Mouse (Mus musculus): Measurements from ENCODE around the gene Tfam. TPM values are rescaled to one million over a fixed set of nuclear protein-coding genes. Genes with fewer than 3 reads are reported as not detected.

The Tfam gene
- polyA plus RNA-seq (2015; fragmentation: Nextera tagmentation; extraction: Ambion mirVana) = 79.0 and 80.3 TPM in 2 replicates

- H3K4me3 ChIP-seq = peak within 1 kb of the TSS; percentile 89
Measured at GRCm38 (mm10) chr10:71238240-71238554, at the start of gene Tfam. Gene Tfam, minus strand, starts transcription at chr10:71238280.

GRCm38 (mm10) chr10:71285126-71285580, 47.1 kb upstream of the Tfam start, which contains the start of gene Ube2d1:
Gene Ube2d1, minus strand, starts transcription at chr10:71285262.
- Histone ChIP-seq H3K27ac (peak within 1 kb of the TSS; percentile 58; the same call in 1 of the 2 replicates), H3K27me3 (peaks cover 6% of the 10 kb centered on the region; the same call in 1 of the 2 replicates), H3K4me1 (peaks cover 27% of the 10 kb centered on the region), H3K4me3 (peak within 1 kb of the TSS; percentile 93), H3K9ac (peak within 1 kb of the TSS; percentile 94), H3K36me3 (no peaks in the 10 kb centered on the region), H3K9me3 (no peaks in the 10 kb centered on the region), H3K4me2 (replicated peaks) (peak within 1 kb of the TSS; percentile 74)
- WGBS = under 1% methylated on average over 50 of the region's 50 CpGs
- ATAC-seq (ENCODE audit: low FRiP score, low read depth) = peak; percentile 95

More at GRCm38 (mm10) chr10:71238240-71238554, at the start of gene Tfam:
- no peak for ATAC-seq (ENCODE audit: low FRiP score, low read depth)
- peak within 1 kb of the TSS; percentile 59; the same call in 1 of the 2 replicates for H3K27ac ChIP-seq
- no peaks in the 10 kb centered on the region for H3K27me3 ChIP-seq
- peak within 1 kb of the TSS; percentile 92 for H3K9ac ChIP-seq
- 4% methylated on average over 7 of the region's 7 CpGs for WGBS
- H3K4me2 ChIP-seq (replicated peaks) = peak within 1 kb of the TSS; percentile 70
- peaks cover 12% of the 10 kb centered on the region for H3K4me1 ChIP-seq
- H3K36me3 ChIP-seq = peaks cover 22% of the 10 kb centered on the region
- no peaks in the 10 kb centered on the region for H3K9me3 ChIP-seq

GRCm38 (mm10) chr10:71284511-71285125, 46.5 kb upstream of the Tfam start:
- 0% methylated on average over 41 of the region's 41 CpGs for WGBS
- H3K4me2 ChIP-seq (replicated peaks) = peak overlapping the region; percentile 74
- H3K9ac ChIP-seq = peak overlapping the region; percentile 94
- no peaks in the 10 kb centered on the region for H3K36me3 ChIP-seq
- peak; percentile 77 for ATAC-seq (ENCODE audit: low FRiP score, low read depth)
- H3K9me3 ChIP-seq = no peaks in the 10 kb centered on the region
- H3K27ac ChIP-seq = peak overlapping the region; percentile 58; the same call in 1 of the 2 replicates
- H3K4me1 ChIP-seq = peaks cover 27% of the 10 kb centered on the region
- peak overlapping the region; percentile 93 for H3K4me3 ChIP-seq
- H3K27me3 ChIP-seq = peaks cover 6% of the 10 kb centered on the region; the same call in 1 of the 2 replicates

- Histone ChIP-seq H3K4me3 (peak overlapping the region; percentile 93), H3K9ac (peak overlapping the region; percentile 94), H3K9me3 (no peaks in the 10 kb centered on the region), H3K4me2 (replicated peaks) (peak overlapping the region; percentile 74), H3K27ac (peak overlapping the region; percentile 58; the same call in 1 of the 2 replicates), H3K4me1 (peaks cover 27% of the 10 kb centered on the region), H3K27me3 (peaks cover 6% of the 10 kb centered on the region; the same call in 1 of the 2 replicates), H3K36me3 (no peaks in the 10 kb centered on the region)
- 19% methylated on average over 8 of the region's 8 CpGs for WGBS
- no peak for ATAC-seq (ENCODE audit: low FRiP score, low read depth)
Measured at GRCm38 (mm10) chr10:71284131-71284510, 46.0 kb upstream of the Tfam start.

- Histone ChIP-seq H3K27me3 (no peaks in the 10 kb centered on the region), H3K9ac (no peak overlapping the region), H3K27ac (no peak overlapping the region; the same call in 1 of the 2 replicates), H3K4me3 (no peak overlapping the region), H3K36me3 (peaks cover 18% of the 10 kb centered on the region; the same call in 1 of the 2 replicates), H3K9me3 (no peaks in the 10 kb centered on the region), H3K4me2 (replicated peaks) (no peak overlapping the region; the same call in 1 of the 2 replicates), H3K4me1 (peaks cover 13% of the 10 kb centered on the region)
- ATAC-seq (ENCODE audit: low FRiP score, low read depth) = no peak
- 38% methylated on average over 9 of the region's 9 CpGs for WGBS
Measured at GRCm38 (mm10) chr10:71273008-71273739, 35.1 kb upstream of the Tfam start.

GRCm38 (mm10) chr10:71267973-71268372, 29.9 kb upstream of the Tfam start:
- H3K9me3 ChIP-seq = no peaks in the 10 kb centered on the region
- no peak overlapping the region for H3K9ac ChIP-seq
- H3K4me1 ChIP-seq = peaks cover 10% of the 10 kb centered on the region
- no peak overlapping the region for H3K4me2 ChIP-seq (replicated peaks)
- no peak for ATAC-seq (ENCODE audit: low FRiP score, low read depth)
- no peak overlapping the region for H3K27ac ChIP-seq
- 0 out of 2 replicates have a peak, but pooled peaks cover 5% of the 10 kb centered on the region for H3K36me3 ChIP-seq
- H3K27me3 ChIP-seq = no peaks in the 10 kb centered on the region
- WGBS = 88% methylated on average over 2 of the region's 2 CpGs
- H3K4me3 ChIP-seq = no peak overlapping the region

GRCm38 (mm10) chr10:71267511-71267910, 29.4 kb upstream of the Tfam start:
- Histone ChIP-seq H3K4me2 (replicated peaks) (no peak overlapping the region), H3K27ac (no peak overlapping the region), H3K36me3 (0 out of 2 replicates have a peak, but pooled peaks cover 5% of the 10 kb centered on the region), H3K9me3 (no peaks in the 10 kb centered on the region), H3K4me3 (no peak overlapping the region), H3K9ac (no peak overlapping the region), H3K27me3 (no peaks in the 10 kb centered on the region), H3K4me1 (peaks cover 12% of the 10 kb centered on the region; the same call in 1 of the 2 replicates)
- ATAC-seq (ENCODE audit: low FRiP score, low read depth) = no peak
- 87% methylated on average over 11 of the region's 11 CpGs for WGBS

GRCm38 (mm10) chr10:71265067-71265466, 27.0 kb upstream of the Tfam start:
- no peak for ATAC-seq (ENCODE audit: low FRiP score, low read depth)
- Histone ChIP-seq H3K27ac (no peak overlapping the region), H3K9me3 (no peaks in the 10 kb centered on the region), H3K4me1 (peaks cover 23% of the 10 kb centered on the region), H3K27me3 (no peaks in the 10 kb centered on the region), H3K4me2 (replicated peaks) (no peak overlapping the region), H3K9ac (no peak overlapping the region), H3K36me3 (peaks cover 20% of the 10 kb centered on the region), H3K4me3 (no peak overlapping the region)
- WGBS = 69% methylated on average over 4 of the region's 4 CpGs

- peaks cover 43% of the 10 kb centered on the region for H3K36me3 ChIP-seq
- ATAC-seq (ENCODE audit: low FRiP score, low read depth) = no peak
- H3K4me2 ChIP-seq (replicated peaks) = no peak overlapping the region
- no peaks in the 10 kb centered on the region for H3K27me3 ChIP-seq
- H3K4me3 ChIP-seq = no peak overlapping the region
- WGBS = 71% methylated on average over 8 of the region's 8 CpGs
- H3K4me1 ChIP-seq = peaks cover 33% of the 10 kb centered on the region
- no peak overlapping the region for H3K27ac ChIP-seq
- no peaks in the 10 kb centered on the region for H3K9me3 ChIP-seq
- H3K9ac ChIP-seq = no peak overlapping the region
Measured at GRCm38 (mm10) chr10:71261637-71262036, 23.6 kb upstream of the Tfam start.

- H3K4me2 ChIP-seq (replicated peaks) = no peak overlapping the region
- peaks cover 29% of the 10 kb centered on the region for H3K4me1 ChIP-seq
- no peaks in the 10 kb centered on the region for H3K9me3 ChIP-seq
- no peak for ATAC-seq (ENCODE audit: low FRiP score, low read depth)
- WGBS = 72% methylated on average over 5 of the region's 5 CpGs
- no peak overlapping the region for H3K27ac ChIP-seq
- no peaks in the 10 kb centered on the region for H3K27me3 ChIP-seq
- H3K9ac ChIP-seq = no peak overlapping the region
- no peak overlapping the region for H3K4me3 ChIP-seq
- H3K36me3 ChIP-seq = peaks cover 63% of the 10 kb centered on the region
Measured at GRCm38 (mm10) chr10:71258943-71259342, 20.9 kb upstream of the Tfam start.

- Histone ChIP-seq H3K9me3 (no peaks in the 10 kb centered on the region), H3K27me3 (no peaks in the 10 kb centered on the region), H3K4me1 (peaks cover 29% of the 10 kb centered on the region), H3K4me2 (replicated peaks) (no peak overlapping the region), H3K9ac (no peak overlapping the region), H3K4me3 (no peak overlapping the region), H3K27ac (no peak overlapping the region), H3K36me3 (peaks cover 63% of the 10 kb centered on the region)
- ATAC-seq (ENCODE audit: low FRiP score, low read depth) = no peak
- 78% methylated on average over 8 of the region's 8 CpGs for WGBS
Measured at GRCm38 (mm10) chr10:71258516-71258915, 20.4 kb upstream of the Tfam start.

- Histone ChIP-seq H3K4me2 (replicated peaks) (no peak overlapping the region), H3K4me1 (no peaks in the 10 kb centered on the region), H3K9me3 (no peaks in the 10 kb centered on the region), H3K9ac (no peak overlapping the region), H3K27ac (no peak overlapping the region), H3K4me3 (no peak overlapping the region), H3K27me3 (no peaks in the 10 kb centered on the region), H3K36me3 (peaks cover 29% of the 10 kb centered on the region)
- peak; percentile 78; the same call in 1 of the 2 replicates for ATAC-seq (ENCODE audit: low FRiP score, low read depth)
- 43% methylated on average over 4 of the region's 4 CpGs for WGBS
Measured at GRCm38 (mm10) chr10:71253147-71253546, 15.1 kb upstream of the Tfam start.
